Mouse (Mus musculus): ENCODE data around the gene Sgo2a. TPM values are rescaled to one million over a fixed set of nuclear protein-coding genes. Genes with fewer than 3 reads are reported as not detected.

Sgo2a gene
- total RNA-seq, 1 experiment from 2014 or later, result 0.67 TPM

- ATAC-seq (replicated peaks; ENCODE audit: insufficient number of reproducible peaks, low FRiP score, low TSS enrichment, poor library complexity, severe bottlenecking), result no peak
Observed at GRCm38 (mm10) chr1:58072991-58073730, 77.4 kb downstream of the Sgo2a start.

GRCm38 (mm10) chr1:58074266-58074665 is 78.5 kb downstream of the Sgo2a start:
- no peak for ATAC-seq (replicated peaks; ENCODE audit: insufficient number of reproducible peaks, low FRiP score, low TSS enrichment, poor library complexity, severe bottlenecking)

Other genes with a start within 250 kb of the Sgo2a start
- gene Spats2l, start 221.8 kb upstream of the Sgo2a start, total RNA-seq (2017), result not detected in 3 replicates
- 56.7 to 68.5 TPM (median 64.8 TPM) in 3 replicates for gene Kctd18, start 23.0 kb downstream of the Sgo2a start, total RNA-seq (2017)
- 0.10 to 0.95 TPM in 2 of 3 replicates, not detected in the other for gene Aox1, start 34.0 kb downstream of the Sgo2a start, total RNA-seq (2017)
- gene Aox3, start 117.2 kb downstream of the Sgo2a start, total RNA-seq (2017), result 1.3 to 8.5 TPM (median 3.5 TPM) in 3 replicates
- not detected in 3 replicates for gene Aox4, start 214.4 kb downstream of the Sgo2a start, total RNA-seq (2017)

Data from monocyte, adult 5-6 weeks (primary cell).